Mouse (Mus musculus): ENCODE measurements at regions not wholly inside any gene's neighbourhood (a gene's known extent, or its start where the extent isn't known, plus 50 kb on each side); places are given as distances from the start of the nearest gene placed in this dataset.

DNA sequence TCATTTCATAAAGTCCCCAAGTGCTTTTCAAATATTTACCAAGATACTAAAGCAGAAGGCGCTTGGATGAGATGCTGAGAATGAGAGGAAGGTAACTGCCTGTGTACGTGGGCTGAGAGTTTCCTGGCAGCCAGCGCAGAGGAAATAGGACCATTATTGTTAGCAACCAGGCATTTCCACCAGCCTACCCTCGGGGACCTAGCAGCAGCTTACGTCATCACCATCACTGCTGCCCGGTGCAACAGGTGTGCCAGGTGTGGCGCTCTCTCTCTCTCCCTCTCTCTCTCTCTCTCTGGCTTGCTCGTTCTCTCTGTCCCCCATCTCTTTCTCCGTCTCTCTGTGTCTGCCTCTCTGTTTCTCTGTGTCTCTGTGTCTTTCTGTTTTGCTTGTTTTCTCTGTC is 55.1 kb upstream of the Fam222a start:
- no peak overlapping the region for H3K9ac ChIP-seq (ENCODE audit: low read depth, low read length)
- ATAC-seq (ENCODE audit: low read depth) (peak; percentile 58; the same call in 1 of the 2 replicates), DNase-seq (ENCODE audit: low spot score) (peak; percentile 57)
- no peaks in the 10 kb centered on the region for H3K9me3 ChIP-seq (ENCODE audit: control insufficient read depth, low read length)
- no peak overlapping the region; the same call in 1 of the 2 replicates for H3K4me3 ChIP-seq (ENCODE audit: low read depth, low read length)
- no peaks in the 10 kb centered on the region for H3K36me3 ChIP-seq (ENCODE audit: control insufficient read depth, insufficient read depth, low read length)
- no peak overlapping the region for H3K27ac ChIP-seq (replicated peaks; ENCODE audit: low read depth, low read length)
- 19% methylated on average over 9 of the region's 9 CpGs for WGBS
- H3K4me2 ChIP-seq (ENCODE audit: low read depth, low read length), result no peak overlapping the region
- H3K4me1 ChIP-seq (ENCODE audit: control insufficient read depth, insufficient read depth, low read length), result peaks cover 3% of the 10 kb centered on the region; the same call in 1 of the 2 replicates
- peaks cover 25% of the 10 kb centered on the region for H3K27me3 ChIP-seq (replicated peaks; ENCODE audit: control insufficient read depth, insufficient read depth, low read length)

- Histone ChIP-seq H3K9me3 (ENCODE audit: control insufficient read depth, low read length) (no peaks in the 10 kb centered on the region), H3K36me3 (ENCODE audit: control insufficient read depth, insufficient read depth, low read length) (no peaks in the 10 kb centered on the region), H3K4me2 (ENCODE audit: low read depth, low read length) (no peak overlapping the region), H3K4me1 (ENCODE audit: control insufficient read depth, insufficient read depth, low read length) (peaks cover 3% of the 10 kb centered on the region; the same call in 1 of the 2 replicates), H3K9ac (ENCODE audit: low read depth, low read length) (no peak overlapping the region), H3K27ac (replicated peaks; ENCODE audit: low read depth, low read length) (no peak overlapping the region), H3K27me3 (replicated peaks; ENCODE audit: control insufficient read depth, insufficient read depth, low read length) (peaks cover 25% of the 10 kb centered on the region), H3K4me3 (ENCODE audit: low read depth, low read length) (no peak overlapping the region)
- 12% methylated on average over 10 of the region's 10 CpGs for WGBS
- ATAC-seq (ENCODE audit: low read depth), result no peak
- no peak for DNase-seq (ENCODE audit: low spot score)
These were observed 53.8 kb upstream of the Fam222a start for GRCm38 (mm10) chr5:114513911-114514457.

- ATAC-seq (ENCODE audit: low read depth), result no peak
- no peak for DNase-seq (ENCODE audit: low spot score)
- Histone ChIP-seq H3K36me3 (ENCODE audit: control insufficient read depth, insufficient read depth, low read length) (no peaks in the 10 kb centered on the region), H3K4me1 (ENCODE audit: control insufficient read depth, insufficient read depth, low read length) (peaks cover 3% of the 10 kb centered on the region; the same call in 1 of the 2 replicates), H3K4me3 (ENCODE audit: low read depth, low read length) (no peak overlapping the region), H3K27ac (replicated peaks; ENCODE audit: low read depth, low read length) (no peak overlapping the region), H3K9ac (ENCODE audit: low read depth, low read length) (no peak overlapping the region), H3K4me2 (ENCODE audit: low read depth, low read length) (no peak overlapping the region), H3K27me3 (replicated peaks; ENCODE audit: control insufficient read depth, insufficient read depth, low read length) (peaks cover 23% of the 10 kb centered on the region), H3K9me3 (ENCODE audit: control insufficient read depth, low read length) (no peaks in the 10 kb centered on the region)
- 90% methylated on average over 4 of the region's 4 CpGs for WGBS
These were observed 50.8 kb upstream of the Fam222a start for GRCm38 (mm10) chr5:114517010-114517409.

DNA sequence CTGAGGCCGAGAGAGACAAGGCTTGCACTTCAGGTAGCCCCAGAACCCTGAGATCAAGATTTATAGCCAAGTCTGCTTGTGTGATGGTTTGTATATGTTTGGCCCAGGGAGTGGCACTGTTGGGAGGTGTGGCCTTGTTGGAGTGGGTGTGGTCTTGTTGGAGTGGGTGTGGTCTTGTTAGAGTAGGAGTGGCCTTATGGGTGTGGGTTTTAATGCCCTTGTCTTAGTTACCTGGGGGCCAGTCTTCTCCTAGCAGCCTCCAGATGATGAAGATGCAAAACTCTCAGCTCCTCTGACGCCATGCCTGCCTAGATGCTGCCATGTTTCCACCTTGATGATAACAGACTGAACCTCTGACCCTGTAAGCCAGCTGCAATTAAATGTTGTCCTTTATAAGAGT is 49.8 kb upstream of the Fam222a start:
- no peak overlapping the region for H3K4me3 ChIP-seq (ENCODE audit: low read depth, low read length)
- H3K4me2 ChIP-seq (ENCODE audit: low read depth, low read length), result no peak overlapping the region
- no peak overlapping the region for H3K27ac ChIP-seq (replicated peaks; ENCODE audit: low read depth, low read length)
- peaks cover 15% of the 10 kb centered on the region; the same call in 1 of the 2 replicates for H3K27me3 ChIP-seq (replicated peaks; ENCODE audit: control insufficient read depth, insufficient read depth, low read length)
- H3K4me1 ChIP-seq (ENCODE audit: control insufficient read depth, insufficient read depth, low read length), result peaks cover 3% of the 10 kb centered on the region; the same call in 1 of the 2 replicates
- WGBS, result 89% methylated on average over 2 of the region's 2 CpGs
- no peaks in the 10 kb centered on the region for H3K36me3 ChIP-seq (ENCODE audit: control insufficient read depth, insufficient read depth, low read length)
- no peak for ATAC-seq (ENCODE audit: low read depth)
- H3K9me3 ChIP-seq (ENCODE audit: control insufficient read depth, low read length), result no peaks in the 10 kb centered on the region
- no peak overlapping the region for H3K9ac ChIP-seq (ENCODE audit: low read depth, low read length)
- no peak for DNase-seq (ENCODE audit: low spot score)

All from embryonic facial prominence, embryonic 14.5 days (tissue).